29 mouse cellular contexts compared by ENCODE assay signal in the genomic region with DNA sequence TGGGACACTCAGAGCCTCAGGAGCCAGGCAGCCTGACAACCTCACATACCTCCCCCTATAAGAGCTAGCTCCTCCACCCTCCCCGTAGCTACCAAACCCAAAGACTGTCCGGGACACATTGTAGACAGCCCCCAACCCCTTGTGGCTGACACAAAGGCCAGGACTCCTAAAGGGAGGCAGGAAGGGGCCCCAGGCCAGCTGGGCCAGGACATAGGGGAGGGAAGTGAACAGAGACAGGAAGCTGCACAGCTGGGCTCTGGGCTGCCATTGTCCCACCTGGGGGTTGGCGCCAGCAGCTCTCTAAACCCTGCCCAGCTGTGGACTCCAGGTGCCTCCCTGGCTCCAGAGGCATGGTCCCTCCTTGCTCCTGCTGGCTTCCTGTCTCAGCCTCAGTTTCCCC. TPM values are rescaled to one million over a fixed set of nuclear protein-coding genes. Genes with fewer than 3 reads are reported as not detected.
DNase-seq lines count a peak whose midpoint lies in the region; ATAC-seq lines count a peak whose summit lies in the region.
"Had no signal": no experiment of that assay in that cellular context is flagged by ENCODE, and none has a peak within 500 bp of the region (broad histone marks: within the 10 kb centered on the region; RNA-seq: fewer than 3 reads in every experiment).

No protein-coding gene starts in this region.

- H3K4me3 ChIP-seq in heart, embryonic 16.5 days (ENCODE audit: low read length), result no peak overlapping the region
- no peak overlapping the region for H3K4me3 ChIP-seq in heart, embryonic 11.5 days (ENCODE audit: low read depth, low read length)
- H3K4me3 ChIP-seq in midbrain, embryonic 10.5 days, result no peak overlapping the region
- H3K4me3 ChIP-seq in midbrain, embryonic 13.5 days (replicated peaks), result no peak overlapping the region
- no peak overlapping the region for H3K4me3 ChIP-seq in limb, embryonic 10.5 days
- H3K4me3 ChIP-seq: embryonic facial prominence, embryonic 15.5 days; heart, embryonic 12.5 days; hindbrain, embryonic 15.5 days; limb, embryonic 15.5 days; neural tube, embryonic 15.5 days had no signal

- 52% methylated on average over 3 of the region's 3 CpGs for WGBS in heart, embryonic 16.5 days
- 60% methylated on average over 3 of the region's 3 CpGs for WGBS in heart, embryonic 11.5 days (ENCODE audit: insufficient replicate concordance)
- WGBS in midbrain, embryonic 10.5 days, result 66% methylated on average over 3 of the region's 3 CpGs
- 56% methylated on average over 3 of the region's 3 CpGs for WGBS in midbrain, embryonic 13.5 days
- 78% methylated on average over 3 of the region's 3 CpGs for WGBS in limb, embryonic 10.5 days

- no peaks in the 10 kb centered on the region for H3K4me1 ChIP-seq in heart, embryonic 16.5 days (ENCODE audit: control insufficient read depth, insufficient read depth, low read length)
- H3K4me1 ChIP-seq in heart, embryonic 11.5 days (ENCODE audit: control insufficient read depth, insufficient read depth, low read length), result no peaks in the 10 kb centered on the region
- peaks cover 4% of the 10 kb centered on the region for H3K4me1 ChIP-seq in midbrain, embryonic 10.5 days
- no peaks in the 10 kb centered on the region for H3K4me1 ChIP-seq in midbrain, embryonic 13.5 days (replicated peaks)
- peaks cover 7% of the 10 kb centered on the region for H3K4me1 ChIP-seq in limb, embryonic 10.5 days
- H3K4me1 ChIP-seq: embryonic facial prominence, embryonic 15.5 days; heart, embryonic 12.5 days; hindbrain, embryonic 15.5 days; limb, embryonic 15.5 days; neural tube, embryonic 15.5 days had no signal

- no peaks in the 10 kb centered on the region for H3K9me3 ChIP-seq in heart, embryonic 16.5 days (replicated peaks; ENCODE audit: control insufficient read depth, low read length)
- no peaks in the 10 kb centered on the region for H3K9me3 ChIP-seq in heart, embryonic 11.5 days (replicated peaks; ENCODE audit: control insufficient read depth, low read length)
- H3K9me3 ChIP-seq in midbrain, embryonic 10.5 days (replicated peaks), result no peaks in the 10 kb centered on the region
- H3K9me3 ChIP-seq in midbrain, embryonic 13.5 days, result no peaks in the 10 kb centered on the region
- no peaks in the 10 kb centered on the region for H3K9me3 ChIP-seq in limb, embryonic 10.5 days (replicated peaks)
- H3K9me3 ChIP-seq: embryonic facial prominence, embryonic 15.5 days; heart, embryonic 12.5 days; hindbrain, embryonic 15.5 days; limb, embryonic 15.5 days; neural tube, embryonic 15.5 days had no signal

- ATAC-seq in heart, embryonic 16.5 days (replicated peaks; ENCODE audit: extremely low read depth, insufficient read depth, low FRiP score), result peak; percentile 45
- no peak for ATAC-seq in heart, embryonic 11.5 days (replicated peaks; ENCODE audit: insufficient number of reproducible peaks, low FRiP score, low TSS enrichment)
- ATAC-seq in midbrain, embryonic 13.5 days, result no peak
- ATAC-seq: intestine, postnatal 0 days; midbrain, embryonic 16.5 days had no signal

- no peak overlapping the region for H3K9ac ChIP-seq in heart, embryonic 16.5 days (ENCODE audit: low read length)
- H3K9ac ChIP-seq in heart, embryonic 11.5 days (ENCODE audit: low read depth, low read length), result no peak overlapping the region
- H3K9ac ChIP-seq in midbrain, embryonic 13.5 days (replicated peaks), result no peak overlapping the region
- H3K9ac ChIP-seq: embryonic facial prominence, embryonic 15.5 days; heart, embryonic 12.5 days; hindbrain, embryonic 15.5 days; limb, embryonic 15.5 days; neural tube, embryonic 15.5 days had no signal

- no peaks in the 10 kb centered on the region for H3K36me3 ChIP-seq in heart, embryonic 16.5 days (ENCODE audit: control insufficient read depth, insufficient read depth)
- no peaks in the 10 kb centered on the region for H3K36me3 ChIP-seq in heart, embryonic 11.5 days (ENCODE audit: control insufficient read depth, insufficient read depth, low read length)
- H3K36me3 ChIP-seq in midbrain, embryonic 10.5 days, result no peaks in the 10 kb centered on the region
- no peaks in the 10 kb centered on the region for H3K36me3 ChIP-seq in midbrain, embryonic 13.5 days
- no peaks in the 10 kb centered on the region for H3K36me3 ChIP-seq in limb, embryonic 10.5 days
- H3K36me3 ChIP-seq: embryonic facial prominence, embryonic 15.5 days; heart, embryonic 12.5 days; hindbrain, embryonic 15.5 days; limb, embryonic 15.5 days; neural tube, embryonic 15.5 days had no signal

- no peak overlapping the region for H3K27ac ChIP-seq in heart, embryonic 16.5 days (ENCODE audit: low read length)
- no peak overlapping the region for H3K27ac ChIP-seq in heart, embryonic 11.5 days (ENCODE audit: low read depth, low read length)
- H3K27ac ChIP-seq in midbrain, embryonic 10.5 days (replicated peaks), result 0 out of 2 replicates have a peak overlapping the region, but pooled peaks have one; percentile 24
- no peak overlapping the region for H3K27ac ChIP-seq in midbrain, embryonic 13.5 days
- peak overlapping the region; percentile 68 for H3K27ac ChIP-seq in limb, embryonic 10.5 days
- H3K27ac ChIP-seq: embryonic facial prominence, embryonic 15.5 days; hindbrain, embryonic 15.5 days; limb, embryonic 15.5 days; neural tube, embryonic 15.5 days had no signal

- no peak overlapping the region for H3K4me2 ChIP-seq in heart, embryonic 16.5 days (ENCODE audit: low read depth, low read length)
- no peak overlapping the region for H3K4me2 ChIP-seq in heart, embryonic 11.5 days
- no peak overlapping the region for H3K4me2 ChIP-seq in midbrain, embryonic 13.5 days (replicated peaks)
- H3K4me2 ChIP-seq: embryonic facial prominence, embryonic 15.5 days; heart, embryonic 12.5 days; hindbrain, embryonic 15.5 days; limb, embryonic 15.5 days; neural tube, embryonic 15.5 days had no signal

- DNase-seq in midbrain, embryonic 10.5 days (ENCODE audit: low spot score), result no peak
- DNase-seq in limb, embryonic 10.5 days (ENCODE audit: low spot score), result no peak
- peak; percentile 48 for DNase-seq in thymus, postnatal 25 days
- no peak for DNase-seq in gastrocnemius, postnatal 10 days
- DNase-seq in spleen, postnatal 10 days (ENCODE audit: low spot score in 2 of 2), result no peak
- DNase-seq: adrenal gland, postnatal 25 days; cerebellum, adult 2 months; kidney, postnatal 10 days; right cerebral cortex, postnatal 14 days; spleen, adult 18-20 months had no signal

- H3K27me3 ChIP-seq in heart, embryonic 16.5 days (ENCODE audit: control insufficient read depth, insufficient read depth, low read length), result no peaks in the 10 kb centered on the region
- H3K27me3 ChIP-seq in heart, embryonic 11.5 days (ENCODE audit: control insufficient read depth, insufficient read depth, low read length), result peaks cover 3% of the 10 kb centered on the region
- H3K27me3 ChIP-seq in midbrain, embryonic 10.5 days (ENCODE audit: low read depth, poor library complexity, severe bottlenecking), result no peaks in the 10 kb centered on the region
- H3K27me3 ChIP-seq in midbrain, embryonic 13.5 days, result no peaks in the 10 kb centered on the region; the same call in 1 of the 2 replicates
- H3K27me3 ChIP-seq in limb, embryonic 10.5 days (ENCODE audit: low read depth, poor library complexity, severe bottlenecking), result no peaks in the 10 kb centered on the region
- H3K27me3 ChIP-seq: embryonic facial prominence, embryonic 15.5 days; hindbrain, embryonic 15.5 days; limb, embryonic 15.5 days; neural tube, embryonic 15.5 days had no signal

RNA-seq across cellular contexts. Expression of a gene that starts 8.0 kb away (rescaled TPM):
- polyA plus RNA-seq in heart, embryonic 16.5 days (2015; fragmentation: Nextera tagmentation; extraction: Ambion mirVana), result 0.79 and 0.98 TPM in 2 replicates
- polyA plus RNA-seq in heart, embryonic 11.5 days (2014; fragmentation: Nextera tagmentation; extraction: Ambion mirVana), result 0.74 TPM in 1 of 2 replicates, not detected in the other
- polyA plus RNA-seq in midbrain, embryonic 10.5 days (2016; fragmentation: Nextera tagmentation; extraction: Ambion mirVana), result 0.62 and 0.63 TPM in 2 replicates
- not detected in 2 replicates for polyA plus RNA-seq in midbrain, embryonic 13.5 days (2015; fragmentation: Nextera tagmentation; extraction: Ambion mirVana)
- polyA plus RNA-seq in limb, embryonic 10.5 days (2016; fragmentation: Nextera tagmentation; extraction: Ambion mirVana), result not detected in 2 replicates
- not detected for total RNA-seq in gastrocnemius, postnatal 10 days (2021)
- total RNA-seq: adrenal gland, postnatal 25 days; CH12.LX; common myeloid progenitor, adult 5-6 weeks; gastrocnemius, adult 18-20 months; heart, postnatal 25 days; layer of hippocampus, adult 18-20 months; left cerebral cortex, postnatal 25 days; MEL had no signal
- polyA plus RNA-seq: embryonic facial prominence, embryonic 15.5 days; gonadal fat pad, adult 2 months; hindbrain, embryonic 15.5 days; limb, embryonic 15.5 days; neural tube, embryonic 15.5 days; urinary bladder, adult 2 months had no signal

RNA-seq across cellular contexts. Expression of a gene that starts 50.3 kb away (rescaled TPM):
- 6.2 and 7.7 TPM in 2 replicates for polyA plus RNA-seq in heart, embryonic 16.5 days (2015; fragmentation: Nextera tagmentation; extraction: Ambion mirVana)
- polyA plus RNA-seq in heart, embryonic 11.5 days (2014; fragmentation: Nextera tagmentation; extraction: Ambion mirVana), result 2.8 and 3.3 TPM in 2 replicates
- polyA plus RNA-seq in midbrain, embryonic 10.5 days (2016; fragmentation: Nextera tagmentation; extraction: Ambion mirVana), result 43.7 and 50.8 TPM in 2 replicates
- polyA plus RNA-seq in midbrain, embryonic 13.5 days (2015; fragmentation: Nextera tagmentation; extraction: Ambion mirVana), result 25.0 and 25.7 TPM in 2 replicates
- polyA plus RNA-seq in limb, embryonic 10.5 days (2016; fragmentation: Nextera tagmentation; extraction: Ambion mirVana), result 4.3 and 5.8 TPM in 2 replicates
- total RNA-seq in gastrocnemius, postnatal 10 days (2021), result 1 to 10 TPM; 7.1 to 9.0 TPM
- total RNA-seq: CH12.LX had no signal

RNA-seq across cellular contexts. Expression of a gene that starts 51.5 kb away (rescaled TPM):
- polyA plus RNA-seq in heart, embryonic 16.5 days (2015; fragmentation: Nextera tagmentation; extraction: Ambion mirVana), result 11.4 and 13.9 TPM in 2 replicates
- polyA plus RNA-seq in heart, embryonic 11.5 days (2014; fragmentation: Nextera tagmentation; extraction: Ambion mirVana), result 17.4 and 20.2 TPM in 2 replicates
- polyA plus RNA-seq in midbrain, embryonic 10.5 days (2016; fragmentation: Nextera tagmentation; extraction: Ambion mirVana), result 14.7 and 16.1 TPM in 2 replicates
- polyA plus RNA-seq in midbrain, embryonic 13.5 days (2015; fragmentation: Nextera tagmentation; extraction: Ambion mirVana), result 13.4 and 15.2 TPM in 2 replicates
- polyA plus RNA-seq in limb, embryonic 10.5 days (2016; fragmentation: Nextera tagmentation; extraction: Ambion mirVana), result 20.7 and 20.9 TPM in 2 replicates
- 10 to 100 TPM in 1 of 2 experiments, 1 to 10 TPM in 1; 9.6 to 14.5 TPM for total RNA-seq in gastrocnemius, postnatal 10 days (2021)

Comparison
In these comparisons a context has a peak if more than half of its experiments do, and no peak if none do; other contexts are left out.
1. H3K27ac ChIP-seq: peak in midbrain, embryonic 10.5 days (single experiment) and limb, embryonic 10.5 days (single experiment); none in heart, embryonic 16.5 days (single experiment), heart, embryonic 11.5 days (single experiment) and midbrain, embryonic 13.5 days (single experiment).